Mouse (Mus musculus): ENCODE measurements around the gene Mettl18. TPM values are rescaled to one million over a fixed set of nuclear protein-coding genes. Genes with fewer than 3 reads are reported as not detected.
"Not testable (repeated sequence)": the region's sequence is repeated elsewhere in the genome, so short reads cannot be mapped to it uniquely, and the experiment has no call there.

Mettl18 gene
- polyA plus RNA-seq, 1 experiment from 2014 or later = 10.3 TPM

GRCm38 (mm10) chr1:164009235-164009634, 14.5 kb downstream of the Mettl18 start:
- no peaks in the 10 kb centered on the region for H3K27me3 ChIP-seq (ENCODE audit: poor library complexity, severe bottlenecking)
- H3K4me1 ChIP-seq = no peaks in the 10 kb centered on the region
- WGBS = 38% methylated on average over 2 of the region's 2 CpGs
- H3K4me3 ChIP-seq = no peak overlapping the region
- H3K27ac ChIP-seq = no peak overlapping the region
- DNase-seq (ENCODE audit: extremely low spot score, low spot score) = peak; percentile 17
- no peaks in the 10 kb centered on the region for H3K9me3 ChIP-seq
- no peaks in the 10 kb centered on the region for H3K36me3 ChIP-seq (replicated peaks)

GRCm38 (mm10) chr1:164014616-164015015, 19.9 kb downstream of the Mettl18 start:
- DNase-seq (ENCODE audit: extremely low spot score, low spot score) = no peak
- Histone ChIP-seq H3K9me3 (no peaks in the 10 kb centered on the region), H3K27ac (no peak overlapping the region), H3K4me1 (no peaks in the 10 kb centered on the region), H3K4me3 (no peak overlapping the region), H3K27me3 (ENCODE audit: poor library complexity, severe bottlenecking) (no peaks in the 10 kb centered on the region), H3K36me3 (replicated peaks) (no peaks in the 10 kb centered on the region)
- 83% methylated on average over 1 of the region's 1 CpGs for WGBS

- 91% methylated on average over 16 of the region's 16 CpGs for WGBS
- no peak overlapping the region for H3K4me3 ChIP-seq
Measured at GRCm38 (mm10) chr1:164018221-164018896, 23.7 kb downstream of the Mettl18 start.

GRCm38 (mm10) chr1:164019789-164020188, 25.1 kb downstream of the Mettl18 start:
- Histone ChIP-seq H3K27me3 (ENCODE audit: poor library complexity, severe bottlenecking) (no peaks in the 10 kb centered on the region), H3K4me3 (no peak overlapping the region), H3K27ac (no peak overlapping the region), H3K36me3 (replicated peaks) (no peaks in the 10 kb centered on the region), H3K9me3 (no peaks in the 10 kb centered on the region), H3K4me1 (no peaks in the 10 kb centered on the region)
- DNase-seq (ENCODE audit: extremely low spot score, low spot score) = no peak
- 71% methylated on average over 6 of the region's 6 CpGs for WGBS

More at GRCm38 (mm10) chr1:164018221-164018896, 23.7 kb downstream of the Mettl18 start:
- Histone ChIP-seq H3K27ac (no peak overlapping the region), H3K36me3 (replicated peaks) (no peaks in the 10 kb centered on the region), H3K4me1 (no peaks in the 10 kb centered on the region), H3K27me3 (ENCODE audit: poor library complexity, severe bottlenecking) (no peaks in the 10 kb centered on the region), H3K9me3 (no peaks in the 10 kb centered on the region)
- no peak for DNase-seq (ENCODE audit: extremely low spot score, low spot score)

GRCm38 (mm10) chr1:164020746-164021145, 26.1 kb downstream of the Mettl18 start:
- H3K4me3 ChIP-seq; H3K27me3 ChIP-seq (ENCODE audit: poor library complexity, severe bottlenecking); H3K27ac ChIP-seq; H3K36me3 ChIP-seq (replicated peaks); H3K9me3 ChIP-seq; DNase-seq (ENCODE audit: extremely low spot score, low spot score); H3K4me1 ChIP-seq: not testable (repeated sequence)
- WGBS = 87% methylated on average over 3 of the region's 3 CpGs

GRCm38 (mm10) chr1:164022106-164022505, 27.4 kb downstream of the Mettl18 start:
- not testable (repeated sequence) for H3K27ac ChIP-seq; H3K36me3 ChIP-seq (replicated peaks); H3K27me3 ChIP-seq (ENCODE audit: poor library complexity, severe bottlenecking); H3K9me3 ChIP-seq; DNase-seq (ENCODE audit: extremely low spot score, low spot score); H3K4me1 ChIP-seq; H3K4me3 ChIP-seq
- WGBS = 83% methylated on average over 5 of the region's 5 CpGs

GRCm38 (mm10) chr1:164025685-164026084, 31.0 kb downstream of the Mettl18 start:
- Histone ChIP-seq H3K27me3 (ENCODE audit: poor library complexity, severe bottlenecking) (no peaks in the 10 kb centered on the region), H3K4me1 (no peaks in the 10 kb centered on the region), H3K4me3 (no peak overlapping the region), H3K9me3 (no peaks in the 10 kb centered on the region), H3K27ac (no peak overlapping the region), H3K36me3 (replicated peaks) (no peaks in the 10 kb centered on the region)
- DNase-seq (ENCODE audit: extremely low spot score, low spot score) = no peak
- WGBS = 88% methylated on average over 4 of the region's 4 CpGs

GRCm38 (mm10) chr1:164027416-164027815, 32.7 kb downstream of the Mettl18 start:
- Histone ChIP-seq H3K36me3 (replicated peaks) (no peaks in the 10 kb centered on the region), H3K4me3 (no peak overlapping the region), H3K27me3 (ENCODE audit: poor library complexity, severe bottlenecking) (no peaks in the 10 kb centered on the region), H3K27ac (no peak overlapping the region), H3K9me3 (no peaks in the 10 kb centered on the region), H3K4me1 (no peaks in the 10 kb centered on the region)
- no peak for DNase-seq (ENCODE audit: extremely low spot score, low spot score)
- 55% methylated on average over 5 of the region's 5 CpGs for WGBS

GRCm38 (mm10) chr1:164040385-164041135, 45.9 kb downstream of the Mettl18 start:
- 81% methylated on average over 10 of the region's 10 CpGs for WGBS

GRCm38 (mm10) chr1:164043549-164043948, 48.9 kb downstream of the Mettl18 start:
- Histone ChIP-seq H3K27ac (no peak overlapping the region), H3K4me3 (no peak overlapping the region), H3K27me3 (ENCODE audit: poor library complexity, severe bottlenecking) (no peaks in the 10 kb centered on the region), H3K9me3 (no peaks in the 10 kb centered on the region), H3K36me3 (replicated peaks) (no peaks in the 10 kb centered on the region), H3K4me1 (0 out of 2 replicates have a peak, but pooled peaks cover under 1% of the 10 kb centered on the region)
- DNase-seq (ENCODE audit: extremely low spot score, low spot score) = no peak
- WGBS = 66% methylated on average over 3 of the region's 3 CpGs

More at GRCm38 (mm10) chr1:164040385-164041135, 45.9 kb downstream of the Mettl18 start:
- Histone ChIP-seq H3K27ac (no peak overlapping the region), H3K4me3 (no peak overlapping the region), H3K36me3 (replicated peaks) (no peaks in the 10 kb centered on the region), H3K4me1 (no peaks in the 10 kb centered on the region), H3K9me3 (no peaks in the 10 kb centered on the region), H3K27me3 (ENCODE audit: poor library complexity, severe bottlenecking) (no peaks in the 10 kb centered on the region)
- no peak for DNase-seq (ENCODE audit: extremely low spot score, low spot score)

Other genes starting within 250 kb of the Mettl18 start
- 27.4 and 29.1 TPM in 2 replicates for gene Kifap3, start 215.3 kb upstream of the Mettl18 start, polyA plus RNA-seq (2016; fragmentation: Nextera tagmentation; extraction: Ambion mirVana)
- gene Scyl3, start 65.8 kb upstream of the Mettl18 start, polyA plus RNA-seq (2016; fragmentation: Nextera tagmentation; extraction: Ambion mirVana) = 15.5 and 16.3 TPM in 2 replicates
- gene BC055324, start 93 bp upstream of the Mettl18 start, polyA plus RNA-seq (2016; fragmentation: Nextera tagmentation; extraction: Ambion mirVana) = 47.2 and 47.8 TPM in 2 replicates
- gene Sele, start 53.3 kb downstream of the Mettl18 start, polyA plus RNA-seq (2016; fragmentation: Nextera tagmentation; extraction: Ambion mirVana) = not detected in 2 replicates
- not detected in 2 replicates for gene Sell, start 67.1 kb downstream of the Mettl18 start, polyA plus RNA-seq (2016; fragmentation: Nextera tagmentation; extraction: Ambion mirVana)
- gene Selp, start 120.4 kb downstream of the Mettl18 start, polyA plus RNA-seq (2016; fragmentation: Nextera tagmentation; extraction: Ambion mirVana) = not detected in 2 replicates
- 0.27 and 0.36 TPM in 2 replicates for gene F5, start 156.9 kb downstream of the Mettl18 start, polyA plus RNA-seq (2016; fragmentation: Nextera tagmentation; extraction: Ambion mirVana)

Measured in forebrain, embryonic 10.5 days (tissue).